Mouse (Mus musculus) forebrain, embryonic 16.5 days (tissue): ENCODE measurements around the gene Ankrd7. TPM values are rescaled to one million over a fixed set of nuclear protein-coding genes. Genes with fewer than 3 reads are reported as not detected.

Source experiments
- polyA plus RNA-seq: library from polyadenylated mRNA; unstranded; fragments of >200 nt; fragmentation: Nextera tagmentation; extraction: Ambion mirVana; gene quantifications from 2 replicates; pipeline ENCODE4 v1.2.1, GENCODE M21; 2015

Ankrd7 gene
- polyA plus RNA-seq, 1 experiment from 2014 or later: 0.18 TPM

Other genes with a start within 250 kb of the Ankrd7 start
- gene Lsm8, start 17.7 kb upstream of the Ankrd7 start, polyA plus RNA-seq: 158 and 181 TPM in 2 replicates